Mouse (Mus musculus) c-Kit-positive CD71-negative TER-119-negative erythroid progenitor cells, embryonic 14.5 days (primary cell): ENCODE results near the gene Ccne1.

Experiments
- DNase-seq: peaks from one replicate; pipeline ENCODE4 v3.0.0-alpha.2; 2013; ENCODE audit warnings: low read depth

Gene Ccne1

GRCm38 (mm10) chr7:38094353-38094752 lies 13.0 kb downstream of the Ccne1 start:
- DNase-seq, result no peak

GRCm38 (mm10) chr7:38093101-38093500 lies 14.2 kb downstream of the Ccne1 start:
- no peak for DNase-seq

- no peak for DNase-seq
Observed at GRCm38 (mm10) chr7:38089930-38090675, 17.2 kb downstream of the Ccne1 start.

- DNase-seq, result no peak
Observed at GRCm38 (mm10) chr7:38088456-38088855, 18.9 kb downstream of the Ccne1 start.

- no peak for DNase-seq
Observed at GRCm38 (mm10) chr7:38087856-38088255, 19.5 kb downstream of the Ccne1 start.

- DNase-seq, result no peak
Observed at GRCm38 (mm10) chr7:38086401-38086800, 20.9 kb downstream of the Ccne1 start.

- no peak for DNase-seq
Observed at GRCm38 (mm10) chr7:38085573-38086211, 21.6 kb downstream of the Ccne1 start.

GRCm38 (mm10) chr7:38084778-38085572 lies 22.4 kb downstream of the Ccne1 start:
- peak; percentile 96 for DNase-seq

- DNase-seq, result no peak
Observed at GRCm38 (mm10) chr7:38082971-38083370, 24.4 kb downstream of the Ccne1 start.

- DNase-seq, result no peak
Observed at GRCm38 (mm10) chr7:38077189-38077588, 30.1 kb downstream of the Ccne1 start.

- no peak for DNase-seq
Observed at GRCm38 (mm10) chr7:38075487-38075886, 31.8 kb downstream of the Ccne1 start.

- DNase-seq, result no peak
Observed at GRCm38 (mm10) chr7:38074920-38075319, 32.4 kb downstream of the Ccne1 start.

- DNase-seq, result no peak
Observed at GRCm38 (mm10) chr7:38074514-38074913, 32.8 kb downstream of the Ccne1 start.

- no peak for DNase-seq
Observed at GRCm38 (mm10) chr7:38073782-38074181, 33.6 kb downstream of the Ccne1 start.

GRCm38 (mm10) chr7:38071065-38071464 lies 36.3 kb downstream of the Ccne1 start:
- no peak for DNase-seq

GRCm38 (mm10) chr7:38070663-38071062 lies 36.7 kb downstream of the Ccne1 start:
- DNase-seq, result no peak

GRCm38 (mm10) chr7:38064431-38064830 lies 42.9 kb downstream of the Ccne1 start:
- no peak for DNase-seq

- DNase-seq, result peak; percentile 78
Observed at GRCm38 (mm10) chr7:38061060-38061970, 46.0 kb downstream of the Ccne1 start.

GRCm38 (mm10) chr7:38059636-38060330 lies 47.6 kb downstream of the Ccne1 start:
- no peak for DNase-seq

- no peak for DNase-seq
Observed at GRCm38 (mm10) chr7:38059096-38059495, 48.2 kb downstream of the Ccne1 start.

- no peak for DNase-seq
Observed at GRCm38 (mm10) chr7:38055996-38056395, 51.3 kb downstream of the Ccne1 start.
